Mouse (Mus musculus): ENCODE data around the gene 4930595D18Rik. TPM values are rescaled to one million over a fixed set of nuclear protein-coding genes. Genes with fewer than 3 reads are reported as not detected.

Gene 4930595D18Rik
- not detected for total RNA-seq (2018; cell fraction: chromatin; rRNA removed)
- total RNA-seq (2018; cell fraction: cytosol; rRNA removed) = not detected
- 1 to 10 TPM in 1 of 26 experiments, not detected in 25; 1.0 TPM for total RNA-seq (2018; cell fraction: nucleus; rRNA removed)
- not detected in 3 replicates for polyA plus RNA-seq (2018)

DNA sequence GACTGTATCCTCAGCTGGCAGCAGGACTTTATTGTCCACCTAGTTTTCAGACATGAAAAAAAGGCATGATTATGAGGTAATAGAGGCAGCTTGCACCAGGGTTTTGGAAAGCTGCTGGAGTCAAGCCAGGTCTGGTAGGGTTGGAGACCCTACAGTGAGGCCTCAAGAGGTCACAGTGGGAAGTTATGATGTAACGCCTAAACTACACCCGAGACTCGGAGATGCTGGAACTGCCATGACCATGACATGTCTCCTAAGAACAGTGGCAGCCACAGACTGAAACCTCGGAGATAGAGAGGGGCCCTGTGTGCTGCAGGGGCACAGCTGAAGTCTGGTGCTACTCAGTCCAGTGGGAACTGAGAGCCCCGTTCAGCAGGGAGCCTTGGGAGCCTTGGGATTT lies at the start of gene 4930595D18Rik:
Gene 4930595D18Rik (minus strand): TSS at position 16 of the 400 bp plus-strand sequence.
- no peaks in the 10 kb centered on the region for H3K36me3 ChIP-seq (ENCODE audit: inconsistent target)
- WGBS (ENCODE audit: missing documents) = 73% methylated on average over 5 of the region's 5 CpGs
- no peak within 1 kb of the TSS for H3K4me3 ChIP-seq (ENCODE audit: inconsistent target)
- peaks cover 92% of the 10 kb centered on the region for H3K79me2 ChIP-seq (ENCODE audit: inconsistent target)
- no peak within 1 kb of the TSS for H3K27ac ChIP-seq

GRCm38 (mm10) chr12:111233798-111234197 lies 49.5 kb upstream of the 4930595D18Rik start:
- WGBS (ENCODE audit: missing documents) = 89% methylated on average over 4 of the region's 4 CpGs
- H3K4me3 ChIP-seq (ENCODE audit: inconsistent target) = no peak overlapping the region
- peaks cover 15% of the 10 kb centered on the region; the same call in 1 of the 2 replicates for H3K36me3 ChIP-seq (ENCODE audit: inconsistent target)
- no peak overlapping the region for H3K27ac ChIP-seq
- H3K79me2 ChIP-seq (ENCODE audit: inconsistent target) = peaks cover 18% of the 10 kb centered on the region; the same call in 1 of the 2 replicates

DNA sequence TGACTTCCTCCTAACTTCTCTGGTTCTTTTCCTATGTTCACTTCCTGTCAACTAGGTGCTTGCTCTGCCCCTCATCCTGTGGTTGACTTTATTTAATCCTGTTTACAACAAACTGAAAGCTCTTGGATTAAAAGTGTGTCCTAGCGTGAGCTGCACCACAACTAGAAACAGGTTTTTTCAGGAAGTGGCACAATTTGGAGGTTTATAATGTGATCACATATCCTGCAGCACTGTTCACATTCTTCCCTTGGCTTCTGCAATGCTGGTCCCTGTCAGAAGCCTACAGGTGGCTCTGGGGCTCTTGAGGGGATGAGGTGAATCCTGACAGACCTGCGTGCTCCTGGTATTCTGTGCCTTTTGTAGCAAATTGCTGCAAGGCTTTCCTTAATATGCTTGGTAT lies 46.5 kb upstream of the 4930595D18Rik start:
- H3K36me3 ChIP-seq (ENCODE audit: inconsistent target) = no peaks in the 10 kb centered on the region; the same call in 1 of the 2 replicates
- no peak overlapping the region for H3K27ac ChIP-seq
- H3K4me3 ChIP-seq (ENCODE audit: inconsistent target) = no peak overlapping the region
- 80% methylated on average over 2 of the region's 2 CpGs for WGBS (ENCODE audit: missing documents)
- H3K79me2 ChIP-seq (ENCODE audit: inconsistent target) = peaks cover 18% of the 10 kb centered on the region; the same call in 1 of the 2 replicates

GRCm38 (mm10) chr12:111228488-111228887 lies 44.2 kb upstream of the 4930595D18Rik start:
- H3K36me3 ChIP-seq (ENCODE audit: inconsistent target) = no peaks in the 10 kb centered on the region
- no peak overlapping the region for H3K4me3 ChIP-seq (ENCODE audit: inconsistent target)
- H3K79me2 ChIP-seq (ENCODE audit: inconsistent target) = peaks cover 18% of the 10 kb centered on the region; the same call in 1 of the 2 replicates
- H3K27ac ChIP-seq = no peak overlapping the region
- WGBS (ENCODE audit: missing documents) = 96% methylated on average over 5 of the region's 5 CpGs

- peaks cover 15% of the 10 kb centered on the region; the same call in 1 of the 2 replicates for H3K79me2 ChIP-seq (ENCODE audit: inconsistent target)
- H3K36me3 ChIP-seq (ENCODE audit: inconsistent target) = peaks cover 2% of the 10 kb centered on the region
- H3K4me3 ChIP-seq (ENCODE audit: inconsistent target) = no peak overlapping the region
- H3K27ac ChIP-seq = no peak overlapping the region
- 39% methylated on average over 4 of the region's 4 CpGs for WGBS (ENCODE audit: missing documents)
Observed at GRCm38 (mm10) chr12:111227410-111227809, 43.1 kb upstream of the 4930595D18Rik start.

DNA sequence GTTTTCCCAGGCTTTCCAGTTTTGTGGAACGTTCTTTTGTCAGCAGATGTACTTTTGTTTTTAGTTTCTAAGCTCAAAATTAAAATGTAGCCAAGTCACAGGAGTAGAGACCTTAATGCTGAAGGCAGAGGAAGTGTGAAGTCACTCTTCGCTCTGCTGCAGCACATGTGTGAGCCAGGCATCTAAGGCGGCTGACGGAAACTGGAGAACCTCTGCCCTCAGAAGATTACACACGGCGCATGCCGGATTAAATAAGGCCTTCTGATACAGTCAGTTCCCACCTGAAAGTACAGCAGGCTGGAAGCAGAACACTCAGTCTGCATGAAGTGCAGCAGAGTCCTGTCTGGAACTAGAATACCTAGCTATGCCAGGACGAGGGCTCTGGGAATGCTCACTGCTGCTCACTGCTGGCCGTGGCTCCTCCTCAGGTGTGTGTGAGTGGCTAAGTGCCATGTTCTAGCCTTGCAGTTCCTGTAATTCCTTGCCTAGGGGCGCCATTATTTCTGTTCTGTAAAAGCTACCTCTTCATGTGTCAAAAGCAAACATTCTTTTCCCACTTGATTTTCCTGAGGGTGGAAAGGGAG lies 41.0 kb upstream of the 4930595D18Rik start:
- no peak overlapping the region for H3K4me3 ChIP-seq (ENCODE audit: inconsistent target)
- 61% methylated on average over 10 of the region's 10 CpGs for WGBS (ENCODE audit: missing documents)
- H3K27ac ChIP-seq = no peak overlapping the region
- H3K79me2 ChIP-seq (ENCODE audit: inconsistent target) = no peaks in the 10 kb centered on the region
- H3K36me3 ChIP-seq (ENCODE audit: inconsistent target) = peaks cover 16% of the 10 kb centered on the region

DNA sequence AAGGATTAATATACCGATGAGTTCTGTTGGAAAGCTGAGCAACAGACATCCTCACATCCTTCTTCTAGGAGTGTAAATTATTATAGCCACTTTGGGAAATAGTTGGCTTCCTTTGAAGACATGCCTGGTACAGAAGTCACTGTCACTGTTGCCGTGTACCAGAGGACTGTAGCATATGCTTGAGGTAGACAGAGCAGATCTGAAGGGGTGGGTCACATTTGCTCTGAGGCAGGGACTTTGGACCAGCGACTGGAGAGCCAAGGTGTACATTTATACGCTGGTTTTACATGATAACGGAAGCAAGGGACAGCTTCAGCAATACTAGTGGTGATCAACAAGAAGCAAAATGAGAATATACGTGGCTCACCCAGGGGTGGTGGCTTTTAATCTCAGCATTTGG lies 34.6 kb upstream of the 4930595D18Rik start:
- Histone ChIP-seq H3K4me3 (ENCODE audit: inconsistent target) (no peak overlapping the region), H3K79me2 (ENCODE audit: inconsistent target) (peaks cover 39% of the 10 kb centered on the region; the same call in 1 of the 2 replicates), H3K36me3 (ENCODE audit: inconsistent target) (peaks cover 16% of the 10 kb centered on the region), H3K27ac (no peak overlapping the region)
- WGBS (ENCODE audit: missing documents) = 97% methylated on average over 6 of the region's 6 CpGs

DNA sequence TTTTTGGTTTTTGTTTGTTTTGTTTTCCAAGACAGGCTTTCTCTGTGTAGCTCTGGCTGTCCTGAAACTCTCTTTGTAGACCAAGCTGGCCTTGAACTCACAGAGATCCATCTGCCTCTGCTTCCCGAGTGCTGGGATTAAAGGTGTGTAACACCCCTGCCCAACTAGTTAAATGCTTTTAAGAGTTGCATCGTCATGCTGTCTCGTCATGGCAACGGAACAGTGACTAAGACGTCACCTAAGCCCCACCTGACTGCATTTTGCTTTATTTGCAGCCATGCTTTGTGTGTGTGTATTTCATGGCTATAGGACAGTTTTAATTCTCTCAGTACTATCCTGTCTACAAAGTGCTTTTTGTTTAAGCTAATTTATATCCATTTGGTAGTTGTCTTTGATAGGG lies 27.4 kb upstream of the 4930595D18Rik start:
- H3K4me3 ChIP-seq (ENCODE audit: inconsistent target) = no peak overlapping the region
- H3K36me3 ChIP-seq (ENCODE audit: inconsistent target) = no peaks in the 10 kb centered on the region
- peaks cover 89% of the 10 kb centered on the region; the same call in 1 of the 2 replicates for H3K79me2 ChIP-seq (ENCODE audit: inconsistent target)
- no peak overlapping the region for H3K27ac ChIP-seq
- WGBS (ENCODE audit: missing documents) = 89% methylated on average over 5 of the region's 5 CpGs

GRCm38 (mm10) chr12:111207641-111208040 lies 23.4 kb upstream of the 4930595D18Rik start:
- Histone ChIP-seq H3K36me3 (ENCODE audit: inconsistent target) (no peaks in the 10 kb centered on the region), H3K4me3 (ENCODE audit: inconsistent target) (no peak overlapping the region), H3K27ac (no peak overlapping the region), H3K79me2 (ENCODE audit: inconsistent target) (peaks cover 99% of the 10 kb centered on the region)
- WGBS (ENCODE audit: missing documents) = 94% methylated on average over 2 of the region's 3 CpGs

- H3K79me2 ChIP-seq (ENCODE audit: inconsistent target) = peaks cover 99% of the 10 kb centered on the region
- WGBS (ENCODE audit: missing documents) = 87% methylated on average over 3 of the region's 3 CpGs
- no peak overlapping the region for H3K4me3 ChIP-seq (ENCODE audit: inconsistent target)
- H3K36me3 ChIP-seq (ENCODE audit: inconsistent target) = no peaks in the 10 kb centered on the region
- no peak overlapping the region for H3K27ac ChIP-seq
Observed at GRCm38 (mm10) chr12:111203945-111204344, 19.7 kb upstream of the 4930595D18Rik start.

DNA sequence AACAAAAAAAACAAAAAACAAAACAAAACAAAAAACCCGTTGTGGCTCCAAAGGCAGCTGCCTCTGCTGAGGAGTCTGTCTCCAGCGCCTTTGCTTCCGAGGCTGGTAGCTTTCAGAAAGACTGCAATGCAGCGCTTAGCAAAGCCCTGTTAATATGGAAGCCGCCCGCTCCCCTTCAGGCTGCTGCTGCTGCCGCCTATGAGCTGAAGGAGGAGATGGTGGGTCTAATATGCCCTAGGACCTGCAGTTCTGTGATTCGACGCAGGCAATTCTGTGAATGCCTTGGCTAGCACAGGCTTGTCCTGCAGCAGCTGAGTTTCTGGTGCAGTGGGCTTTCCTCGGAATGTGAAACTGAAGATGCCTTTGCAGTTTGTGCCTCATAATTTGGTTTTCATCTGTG lies 18.8 kb upstream of the 4930595D18Rik start:
- peaks cover 99% of the 10 kb centered on the region for H3K79me2 ChIP-seq (ENCODE audit: inconsistent target)
- H3K36me3 ChIP-seq (ENCODE audit: inconsistent target) = no peaks in the 10 kb centered on the region
- no peak overlapping the region for H3K27ac ChIP-seq
- 95% methylated on average over 10 of the region's 10 CpGs for WGBS (ENCODE audit: missing documents)
- H3K4me3 ChIP-seq (ENCODE audit: inconsistent target) = no peak overlapping the region

- H3K4me3 ChIP-seq (ENCODE audit: inconsistent target) = no peak overlapping the region
- no peaks in the 10 kb centered on the region for H3K36me3 ChIP-seq (ENCODE audit: inconsistent target)
- no peak overlapping the region for H3K27ac ChIP-seq
- peaks cover 95% of the 10 kb centered on the region for H3K79me2 ChIP-seq (ENCODE audit: inconsistent target)
- 91% methylated on average over 4 of the region's 4 CpGs for WGBS (ENCODE audit: missing documents)
Observed at GRCm38 (mm10) chr12:111196548-111196947, 12.3 kb upstream of the 4930595D18Rik start.

GRCm38 (mm10) chr12:111193331-111193730 lies 9.0 kb upstream of the 4930595D18Rik start:
- Histone ChIP-seq H3K4me3 (ENCODE audit: inconsistent target) (no peak overlapping the region), H3K27ac (no peak overlapping the region), H3K36me3 (ENCODE audit: inconsistent target) (no peaks in the 10 kb centered on the region), H3K79me2 (ENCODE audit: inconsistent target) (peaks cover 95% of the 10 kb centered on the region)
- WGBS (ENCODE audit: missing documents) = 90% methylated on average over 9 of the region's 9 CpGs

DNA sequence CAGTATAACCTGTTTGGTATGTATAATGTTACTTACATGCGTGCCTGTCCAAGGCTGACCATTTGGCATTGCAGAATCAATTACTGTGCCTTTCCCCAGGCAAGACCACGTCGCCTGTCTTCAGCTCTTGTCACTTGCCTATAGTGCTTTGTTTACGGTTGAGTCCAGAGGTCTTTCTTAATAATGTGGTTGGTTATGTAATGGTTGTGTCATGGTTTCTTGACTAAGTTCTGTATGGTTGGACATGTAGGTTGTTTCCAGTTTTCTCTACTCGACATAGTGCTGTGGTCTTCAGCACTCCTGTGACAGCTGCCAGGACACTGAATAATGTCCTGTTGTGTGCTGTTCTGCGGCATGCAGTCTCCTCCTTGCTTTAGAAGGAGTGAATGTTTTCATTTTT lies 8.5 kb upstream of the 4930595D18Rik start:
- Histone ChIP-seq H3K4me3 (ENCODE audit: inconsistent target) (no peak overlapping the region), H3K79me2 (ENCODE audit: inconsistent target) (peaks cover 95% of the 10 kb centered on the region), H3K36me3 (ENCODE audit: inconsistent target) (no peaks in the 10 kb centered on the region), H3K27ac (no peak overlapping the region)
- WGBS (ENCODE audit: missing documents) = 17% methylated on average over 6 of the region's 6 CpGs

DNA sequence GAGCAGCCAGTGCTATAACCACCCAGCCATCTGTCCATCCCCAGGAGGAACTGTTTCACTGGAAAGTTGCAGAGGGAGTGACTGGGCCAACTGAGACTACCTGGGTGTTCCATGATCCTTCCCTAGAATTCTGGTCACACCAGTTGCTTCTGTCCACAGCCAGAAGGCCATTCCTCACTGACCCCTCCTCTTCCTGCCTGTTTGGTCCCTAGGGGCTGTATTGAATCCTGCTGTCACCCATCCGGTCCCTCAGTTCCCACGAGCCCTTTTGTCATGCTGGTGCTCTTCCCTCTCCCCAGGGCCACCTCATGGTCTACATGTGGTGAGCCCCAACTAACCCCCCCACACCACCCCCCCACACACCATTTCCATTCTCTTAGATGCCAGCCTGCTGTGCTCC lies 6.6 kb upstream of the 4930595D18Rik start:
- Histone ChIP-seq H3K36me3 (ENCODE audit: inconsistent target) (no peaks in the 10 kb centered on the region), H3K4me3 (ENCODE audit: inconsistent target) (no peak overlapping the region), H3K27ac (no peak overlapping the region), H3K79me2 (ENCODE audit: inconsistent target) (peaks cover 87% of the 10 kb centered on the region)
- 80% methylated on average over 2 of the region's 2 CpGs for WGBS (ENCODE audit: missing documents)
